Mouse (Mus musculus) forebrain, embryonic 16.5 days (tissue): ENCODE results near the gene Grik4. TPM values are rescaled to one million over a fixed set of nuclear protein-coding genes. Genes with fewer than 3 reads are reported as not detected.

Experiments
- ATAC-seq: fragments of 200-750 bp; cut with Nextera tagmentation; 2 replicates; pipeline ENCODE4 v1.8.0; 2017; ENCODE audit warnings: mild to moderate bottlenecking, moderate library complexity
- H3K27ac ChIP-seq: fragments of 300-500 bp; sonication (generic); 2 replicates; pipeline ENCODE4 v1.5.1; 2014; ENCODE audit warnings: low read length, control low read depth
- H3K27me3 ChIP-seq: fragments of 300-500 bp; sonication (generic); replicated peaks from 2 replicates; pipeline ENCODE4 v1.6.1; 2014; ENCODE audit warnings: low read length; ENCODE audit not compliant: control insufficient read depth, insufficient read depth
- H3K36me3 ChIP-seq: fragments of 300-500 bp; sonication (generic); 2 replicates; pipeline ENCODE4 v1.6.1; 2014; ENCODE audit not compliant: control insufficient read depth, insufficient read depth
- H3K4me1 ChIP-seq: fragments of 300-500 bp; sonication (generic); replicated peaks from 2 replicates; pipeline ENCODE4 v1.6.1; 2014; ENCODE audit warnings: low read length; ENCODE audit not compliant: control insufficient read depth, insufficient read depth
- H3K4me2 ChIP-seq: fragments of 300-500 bp; sonication (generic); 2 replicates; pipeline ENCODE4 v1.6.1; 2014; ENCODE audit warnings: mild to moderate bottlenecking, low read length, control low read depth
- H3K4me3 ChIP-seq: fragments of 300-500 bp; sonication (generic); replicated peaks from 2 replicates; pipeline ENCODE4 v1.5.1; 2014; ENCODE audit warnings: mild to moderate bottlenecking, low read length, control low read depth
- H3K9ac ChIP-seq: fragments of 300-500 bp; sonication (generic); replicated peaks from 2 replicates; pipeline ENCODE4 v1.6.1; 2014; ENCODE audit warnings: low read depth, low read length, control low read depth
- H3K9me3 ChIP-seq: fragments of 300-500 bp; sonication (generic); 2 replicates; pipeline ENCODE4 v1.6.1; 2016; ENCODE audit warnings: low read length; ENCODE audit not compliant: control insufficient read depth
- WGBS: fragments of 180-500 bp; shearing (Covaris S2); extraction: QIAGEN DNeasy Blood & Tissue Kit; methylation state at CpG from one replicate; pipeline ENCODE4 v1.1.7; 2014; 5-methylcytosine and 5-hydroxymethylcytosine counted together
- polyA plus RNA-seq: library from polyadenylated mRNA; unstranded; fragments of >200 nt; fragmentation: Nextera tagmentation; extraction: Ambion mirVana; gene quantifications from 2 replicates; pipeline ENCODE4 v1.2.1, GENCODE M21; 2015

The Grik4 gene
- polyA plus RNA-seq, 1 experiment from 2014 or later, result 4.8 TPM

DNA sequence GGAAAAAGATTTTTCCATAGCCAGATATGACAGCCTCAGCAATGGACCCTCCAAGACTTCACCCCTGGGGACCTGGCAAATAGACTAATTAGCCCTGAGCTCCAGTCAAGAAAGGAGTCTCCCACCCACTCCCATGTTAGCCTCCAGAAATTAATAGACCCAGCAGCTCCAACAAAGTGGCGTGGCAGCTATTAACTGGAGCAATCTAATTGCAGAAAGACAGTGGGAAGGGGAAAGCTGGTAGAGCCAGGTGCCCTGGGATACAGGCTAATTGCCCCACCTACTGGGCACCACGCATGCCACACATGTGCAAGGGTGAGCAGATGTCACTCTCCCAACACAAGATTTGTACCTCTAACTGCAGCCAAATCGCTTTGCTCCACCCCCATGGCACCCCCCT, 342.8 kb downstream of the Grik4 start:
- Histone ChIP-seq H3K27ac (no peak overlapping the region), H3K36me3 (no peaks in the 10 kb centered on the region), H3K9me3 (no peaks in the 10 kb centered on the region), H3K4me1 (no peaks in the 10 kb centered on the region; the same call in 1 of the 2 replicates), H3K4me3 (no peak overlapping the region), H3K4me2 (no peak overlapping the region), H3K9ac (no peak overlapping the region), H3K27me3 (no peaks in the 10 kb centered on the region)
- WGBS, result 25% methylated on average over 3 of the region's 3 CpGs
- no peak for ATAC-seq

DNA sequence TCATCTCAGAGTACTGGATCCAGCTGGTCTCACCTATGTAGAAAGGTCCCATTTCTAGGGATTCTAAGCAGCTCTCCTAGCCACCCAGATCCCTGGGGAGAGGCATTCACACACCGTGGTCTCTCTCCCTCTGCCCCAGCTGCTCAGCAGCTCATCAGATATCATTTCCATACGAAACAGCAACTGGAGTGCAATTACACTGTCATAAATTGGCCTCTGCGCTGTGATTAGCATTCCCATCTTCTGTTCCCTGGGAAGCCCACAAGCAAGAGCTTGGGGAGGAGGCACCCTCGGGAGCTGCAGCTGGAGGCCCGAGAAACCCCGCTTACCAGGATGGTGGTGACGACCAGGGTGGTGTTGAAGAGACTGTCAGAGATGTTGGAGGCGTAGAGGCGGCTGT, 346.8 kb downstream of the Grik4 start:
- 69% methylated on average over 9 of the region's 9 CpGs for WGBS

DNA sequence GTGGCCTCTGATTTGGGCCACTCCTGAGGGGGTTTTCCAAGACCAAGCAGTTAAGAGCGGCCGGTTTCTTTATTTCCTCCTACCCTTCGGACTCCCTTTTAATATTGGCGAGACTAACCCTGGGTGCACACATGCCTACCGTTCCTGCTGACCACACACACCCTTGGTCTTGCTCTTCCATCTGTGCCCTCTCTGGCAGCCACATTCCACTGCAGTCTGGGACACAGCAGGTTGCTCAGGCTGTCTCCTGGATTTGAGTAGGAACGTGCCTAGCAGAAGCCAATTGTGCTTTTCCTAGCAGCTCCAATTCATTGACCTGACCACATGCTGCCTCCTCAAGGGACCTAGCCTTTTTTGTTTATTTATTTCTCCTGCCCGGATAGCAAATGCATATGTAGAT, 365.8 kb downstream of the Grik4 start:
- Histone ChIP-seq H3K27me3 (0 out of 2 replicates have a peak, but pooled peaks cover 3% of the 10 kb centered on the region), H3K9me3 (peaks cover 2% of the 10 kb centered on the region; the same call in 1 of the 2 replicates), H3K36me3 (no peaks in the 10 kb centered on the region), H3K4me3 (no peak overlapping the region), H3K9ac (no peak overlapping the region), H3K4me2 (no peak overlapping the region), H3K4me1 (peaks cover 6% of the 10 kb centered on the region), H3K27ac (no peak overlapping the region)
- ATAC-seq, result no peak
- WGBS, result 81% methylated on average over 7 of the region's 7 CpGs

More for the DNA sequence above, 346.8 kb downstream of the Grik4 start:
- Histone ChIP-seq H3K27ac (peak overlapping the region; percentile 39), H3K9me3 (no peaks in the 10 kb centered on the region), H3K4me3 (no peak overlapping the region), H3K27me3 (no peaks in the 10 kb centered on the region), H3K36me3 (no peaks in the 10 kb centered on the region), H3K4me2 (no peak overlapping the region), H3K4me1 (no peaks in the 10 kb centered on the region; the same call in 1 of the 2 replicates), H3K9ac (no peak overlapping the region)
- ATAC-seq, result peak; percentile 85

DNA sequence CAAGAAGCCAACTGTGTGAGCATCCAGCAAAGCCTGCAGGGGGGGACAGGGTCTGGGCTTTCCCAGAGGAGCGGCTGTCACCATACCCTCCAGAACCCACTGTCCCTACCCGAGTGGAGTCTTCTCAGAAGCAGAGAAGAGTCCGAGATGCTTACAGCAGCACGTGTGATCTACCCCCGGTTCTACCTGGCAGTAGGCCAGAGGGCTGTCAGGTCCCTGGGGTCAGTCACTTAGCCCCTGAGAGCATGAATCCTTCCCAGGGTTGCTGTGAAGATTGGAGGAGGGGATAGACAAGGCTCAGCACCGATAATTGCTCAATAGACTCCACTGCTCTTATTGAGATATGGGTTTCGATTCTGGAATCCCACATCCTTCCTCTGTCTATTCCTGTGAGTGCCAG, 366.2 kb downstream of the Grik4 start:
- no peak for ATAC-seq
- Histone ChIP-seq H3K9ac (no peak overlapping the region), H3K27ac (no peak overlapping the region), H3K4me2 (no peak overlapping the region), H3K4me1 (peaks cover 10% of the 10 kb centered on the region), H3K27me3 (0 out of 2 replicates have a peak, but pooled peaks cover 3% of the 10 kb centered on the region), H3K9me3 (peaks cover 2% of the 10 kb centered on the region; the same call in 1 of the 2 replicates), H3K36me3 (no peaks in the 10 kb centered on the region), H3K4me3 (no peak overlapping the region)
- WGBS, result 86% methylated on average over 7 of the region's 7 CpGs

DNA sequence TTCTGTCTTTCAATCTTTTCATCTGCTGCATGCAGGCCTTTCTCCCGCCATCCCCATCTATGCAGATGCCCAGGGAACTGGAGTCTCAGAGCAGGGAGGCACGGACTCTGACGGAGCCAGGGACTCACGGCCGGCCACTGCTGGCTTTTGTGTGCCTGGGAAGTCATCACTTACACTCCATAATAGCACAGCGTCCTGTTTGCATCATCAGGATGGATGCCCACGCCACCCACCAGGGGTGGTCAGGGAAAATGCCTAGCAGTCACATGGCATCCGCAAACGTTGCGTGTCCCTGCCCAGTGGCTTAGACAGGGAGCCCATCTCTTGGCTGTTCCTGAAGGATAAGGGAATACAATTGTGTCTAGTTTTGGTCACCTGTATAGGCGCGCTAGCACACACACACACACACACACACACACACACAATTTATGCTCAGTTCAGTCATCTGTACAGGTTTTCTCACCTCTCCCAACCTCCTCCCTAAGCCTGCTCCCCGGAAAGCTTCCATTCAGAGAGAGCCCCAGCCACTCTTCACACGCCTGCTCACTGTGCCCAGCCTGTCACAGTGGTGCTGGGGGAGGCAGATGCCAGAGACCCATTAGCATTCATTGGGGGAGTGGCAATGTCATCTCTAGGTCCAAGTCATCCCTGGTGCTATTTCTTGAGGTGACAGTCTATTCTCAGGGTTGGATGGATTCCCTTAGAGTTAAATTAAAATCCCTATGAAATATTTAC, 370.5 kb downstream of the Grik4 start:
- Histone ChIP-seq H3K9me3 (no peaks in the 10 kb centered on the region), H3K27ac (no peak overlapping the region), H3K4me3 (peak overlapping the region; percentile 26), H3K4me2 (peak overlapping the region; percentile 50), H3K4me1 (peaks cover 19% of the 10 kb centered on the region), H3K27me3 (0 out of 2 replicates have a peak, but pooled peaks cover 3% of the 10 kb centered on the region), H3K36me3 (no peaks in the 10 kb centered on the region), H3K9ac (peak overlapping the region; percentile 17)
- 24% methylated on average over 14 of the region's 14 CpGs for WGBS
- ATAC-seq, result peak; percentile 36

DNA sequence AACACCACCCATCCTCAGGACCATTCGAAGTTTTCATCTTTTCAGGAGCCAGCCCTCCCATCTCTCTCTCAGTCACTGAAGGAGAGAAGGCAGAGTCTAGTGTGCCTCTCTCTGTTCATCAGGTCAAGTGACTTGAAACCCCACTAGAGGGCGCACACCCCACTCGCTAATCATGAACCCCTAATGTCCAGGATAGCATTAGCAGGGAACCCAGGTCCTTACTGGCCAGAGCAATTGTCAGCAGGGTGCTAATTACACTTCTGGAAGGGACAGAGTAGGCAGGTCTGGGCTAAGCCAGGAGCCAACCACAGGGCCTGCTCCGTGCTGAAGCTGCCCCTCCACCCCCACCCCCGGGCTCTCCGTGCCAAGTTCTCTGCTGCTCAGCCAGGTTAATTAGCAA, 371.1 kb downstream of the Grik4 start:
- Histone ChIP-seq H3K36me3 (no peaks in the 10 kb centered on the region), H3K4me3 (peak overlapping the region; percentile 26), H3K4me1 (peaks cover 19% of the 10 kb centered on the region), H3K9me3 (no peaks in the 10 kb centered on the region), H3K9ac (peak overlapping the region; percentile 17; the same call in 1 of the 2 replicates), H3K27me3 (0 out of 2 replicates have a peak, but pooled peaks cover 3% of the 10 kb centered on the region), H3K4me2 (peak overlapping the region; percentile 50), H3K27ac (no peak overlapping the region)
- 4% methylated on average over 6 of the region's 6 CpGs for WGBS
- ATAC-seq, result peak; percentile 74

DNA sequence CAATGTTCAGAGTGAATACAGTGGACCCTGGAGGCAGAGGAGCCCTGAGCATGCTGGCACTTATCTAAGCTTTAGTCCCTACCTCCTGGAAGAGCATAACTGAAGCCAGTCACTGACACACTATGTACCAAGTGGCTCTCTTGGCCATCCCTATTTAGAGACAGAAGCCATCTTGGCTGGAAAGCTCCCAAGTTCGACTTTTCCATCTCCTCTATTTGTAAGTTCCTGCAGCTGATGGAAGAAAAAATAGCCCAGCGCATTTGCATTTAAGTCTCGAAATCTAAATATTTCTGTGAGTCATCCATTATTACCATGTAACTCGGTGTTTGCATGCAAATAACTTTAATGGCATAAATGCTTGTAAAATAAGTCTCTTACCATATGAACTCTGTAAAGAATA, 378.4 kb downstream of the Grik4 start:
- Histone ChIP-seq H3K4me2 (no peak overlapping the region), H3K4me1 (peaks cover 9% of the 10 kb centered on the region), H3K9ac (no peak overlapping the region), H3K4me3 (no peak overlapping the region), H3K9me3 (no peaks in the 10 kb centered on the region), H3K27me3 (no peaks in the 10 kb centered on the region), H3K27ac (no peak overlapping the region), H3K36me3 (no peaks in the 10 kb centered on the region)
- 74% methylated on average over 4 of the region's 4 CpGs for WGBS
- no peak for ATAC-seq

DNA sequence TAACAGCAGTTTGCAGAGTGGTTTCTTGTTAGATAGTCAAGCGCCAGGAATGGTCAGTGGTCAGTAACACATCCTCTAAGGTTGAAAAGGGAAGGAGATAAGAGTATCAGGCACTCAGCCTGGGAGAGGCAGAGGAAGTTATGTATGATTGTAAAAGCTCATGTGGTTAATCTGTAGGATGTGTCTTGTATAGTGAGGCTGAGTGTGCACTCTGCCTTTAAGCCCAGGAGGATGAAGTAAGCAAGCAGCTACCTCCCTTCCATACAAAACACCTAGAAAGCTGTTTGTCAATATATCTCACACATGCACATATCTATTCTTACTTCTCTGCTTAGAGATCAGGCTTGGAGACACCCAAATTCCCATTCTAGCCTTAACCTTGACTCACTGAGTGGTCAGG, 389.1 kb downstream of the Grik4 start:
- no peak for ATAC-seq

DNA sequence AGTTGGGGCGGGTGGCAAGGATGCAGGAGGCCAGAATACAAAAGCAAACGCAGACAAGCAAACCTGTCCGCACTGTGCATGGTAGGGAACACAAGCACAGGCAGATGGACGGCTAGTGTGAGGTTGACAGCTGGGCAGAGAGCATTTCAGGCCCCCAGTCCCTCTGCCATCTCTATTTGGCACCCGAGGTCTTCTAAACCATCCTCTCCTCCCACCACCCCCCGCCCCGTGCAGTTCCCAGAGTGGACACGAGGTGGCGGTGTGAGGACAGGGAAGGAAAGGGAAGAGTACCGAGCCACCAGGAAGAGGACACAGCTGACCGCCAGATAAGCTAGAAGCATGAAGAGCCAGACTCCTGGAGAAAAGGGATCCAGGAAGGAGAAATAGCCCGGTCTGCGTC, 394.2 kb downstream of the Grik4 start:
- Histone ChIP-seq H3K4me3 (no peak overlapping the region), H3K9ac (no peak overlapping the region), H3K27me3 (no peaks in the 10 kb centered on the region), H3K4me2 (no peak overlapping the region), H3K27ac (no peak overlapping the region), H3K36me3 (no peaks in the 10 kb centered on the region), H3K9me3 (no peaks in the 10 kb centered on the region), H3K4me1 (peaks cover 11% of the 10 kb centered on the region)
- ATAC-seq, result peak; percentile 63
- 10% methylated on average over 13 of the region's 13 CpGs for WGBS

More for the DNA sequence above, 389.1 kb downstream of the Grik4 start:
- Histone ChIP-seq H3K4me1 (peaks cover 3% of the 10 kb centered on the region), H3K9me3 (no peaks in the 10 kb centered on the region), H3K4me2 (no peak overlapping the region), H3K27me3 (no peaks in the 10 kb centered on the region), H3K36me3 (no peaks in the 10 kb centered on the region), H3K4me3 (no peak overlapping the region), H3K27ac (no peak overlapping the region), H3K9ac (no peak overlapping the region)
- 97% methylated on average over 1 of the region's 1 CpGs for WGBS
